Mouse (Mus musculus): ENCODE measurements at regions not wholly inside any gene's neighbourhood (a gene's known extent, or its start where the extent isn't known, plus 50 kb on each side); places are given as distances from the start of the nearest gene placed in this dataset.

DNA sequence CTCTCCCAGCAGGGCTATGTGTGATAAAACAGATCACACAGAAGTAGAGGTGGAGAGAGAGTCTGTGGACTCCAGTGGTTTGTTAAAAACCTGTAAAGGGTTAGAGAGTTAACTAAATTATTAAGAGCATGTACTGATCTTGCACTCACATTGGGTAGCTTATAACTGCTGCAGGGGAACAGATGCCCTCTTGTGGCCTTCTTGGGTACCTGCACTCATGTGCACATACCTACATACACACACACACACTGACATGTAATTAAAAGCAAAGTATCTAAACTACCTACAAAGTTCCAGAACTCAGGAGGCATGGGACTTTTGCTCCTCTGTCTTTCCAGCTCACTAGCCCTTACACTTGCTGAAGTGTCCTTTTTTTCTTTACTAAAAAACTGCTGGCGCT, 228.4 kb upstream of the Cxcr4 start:
- 81% methylated on average over 1 of the region's 1 CpGs for WGBS
- Histone ChIP-seq H3K36me3 (ENCODE audit: control insufficient read depth, insufficient read depth, low read length) (no peaks in the 10 kb centered on the region), H3K4me3 (replicated peaks; ENCODE audit: low read length) (no peak overlapping the region), H3K4me1 (ENCODE audit: control insufficient read depth, insufficient read depth, low read length) (no peaks in the 10 kb centered on the region), H3K27me3 (ENCODE audit: control insufficient read depth, insufficient read depth, low read length) (no peaks in the 10 kb centered on the region), H3K27ac (replicated peaks; ENCODE audit: low read depth, low read length) (no peak overlapping the region), H3K9me3 (ENCODE audit: control insufficient read depth, low read length) (peaks cover 4% of the 10 kb centered on the region; the same call in 1 of the 2 replicates), H3K4me2 (replicated peaks; ENCODE audit: low read depth, low read length, severe bottlenecking) (no peak overlapping the region), H3K9ac (ENCODE audit: low read depth, low read length, severe bottlenecking) (no peak overlapping the region)
- TF ChIP-seq POLR2A (IDR thresholded peaks at IDR 0.05; ENCODE audit: borderline replicate concordance, extremely low read depth, insufficient read depth, insufficient read length) = no peak
- ATAC-seq (ENCODE audit: low FRiP score, low read depth) (no peak), DNase-seq (ENCODE audit: low spot score) (no peak)

DNA sequence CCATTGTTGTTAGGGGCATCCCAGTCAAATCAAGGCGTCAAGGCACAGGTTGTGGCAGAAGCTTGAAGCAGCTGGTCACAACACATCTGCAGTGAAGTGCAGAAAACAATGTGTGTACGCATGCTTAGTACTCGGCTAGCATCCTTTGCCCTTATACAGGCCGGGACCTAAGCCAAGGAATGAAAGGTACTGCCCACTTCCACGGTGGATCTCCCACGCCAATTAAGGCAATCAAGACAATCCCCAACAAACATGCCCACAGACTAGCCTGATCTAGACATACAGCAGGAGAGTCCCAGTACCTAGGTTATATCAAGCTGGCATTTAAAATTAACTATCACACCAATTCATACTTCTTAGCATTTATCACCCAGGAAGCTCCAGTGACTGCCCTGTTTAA, 227.5 kb upstream of the Cxcr4 start:
- H3K27me3 ChIP-seq (ENCODE audit: control insufficient read depth, insufficient read depth, low read length) = no peaks in the 10 kb centered on the region
- TF ChIP-seq POLR2A (IDR thresholded peaks at IDR 0.05; ENCODE audit: borderline replicate concordance, extremely low read depth, insufficient read depth, insufficient read length) = no peak
- no peaks in the 10 kb centered on the region for H3K4me1 ChIP-seq (ENCODE audit: control insufficient read depth, insufficient read depth, low read length)
- no peak for ATAC-seq (ENCODE audit: low FRiP score, low read depth)
- peaks cover 4% of the 10 kb centered on the region; the same call in 1 of the 2 replicates for H3K9me3 ChIP-seq (ENCODE audit: control insufficient read depth, low read length)
- DNase-seq (ENCODE audit: low spot score) = no peak
- no peak overlapping the region for H3K4me3 ChIP-seq (replicated peaks; ENCODE audit: low read length)
- 89% methylated on average over 6 of the region's 6 CpGs for WGBS
- H3K4me2 ChIP-seq (replicated peaks; ENCODE audit: low read depth, low read length, severe bottlenecking) = no peak overlapping the region
- H3K36me3 ChIP-seq (ENCODE audit: control insufficient read depth, insufficient read depth, low read length) = no peaks in the 10 kb centered on the region
- H3K27ac ChIP-seq (replicated peaks; ENCODE audit: low read depth, low read length) = no peak overlapping the region
- no peak overlapping the region for H3K9ac ChIP-seq (ENCODE audit: low read depth, low read length, severe bottlenecking)

DNA sequence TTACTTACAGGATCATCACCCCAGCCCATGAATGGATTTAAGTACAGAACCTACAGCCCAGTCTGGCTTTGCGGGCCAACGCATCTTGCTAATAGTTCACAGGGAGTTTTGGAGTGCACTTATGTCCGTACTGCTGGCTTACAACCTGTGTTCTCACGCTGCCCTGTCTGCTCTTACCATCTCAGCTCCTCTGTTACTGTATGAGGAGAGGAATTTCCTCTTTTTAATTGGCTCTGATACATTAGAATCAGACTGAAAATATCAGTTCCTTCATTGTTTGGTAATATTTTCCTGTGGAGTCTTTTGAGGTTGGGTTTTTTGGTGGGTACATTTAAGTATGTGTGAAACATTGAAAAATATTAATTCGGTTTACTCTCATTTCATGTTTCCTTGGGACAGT, 221.3 kb upstream of the Cxcr4 start:
- 74% methylated on average over 5 of the region's 5 CpGs for WGBS

DNA sequence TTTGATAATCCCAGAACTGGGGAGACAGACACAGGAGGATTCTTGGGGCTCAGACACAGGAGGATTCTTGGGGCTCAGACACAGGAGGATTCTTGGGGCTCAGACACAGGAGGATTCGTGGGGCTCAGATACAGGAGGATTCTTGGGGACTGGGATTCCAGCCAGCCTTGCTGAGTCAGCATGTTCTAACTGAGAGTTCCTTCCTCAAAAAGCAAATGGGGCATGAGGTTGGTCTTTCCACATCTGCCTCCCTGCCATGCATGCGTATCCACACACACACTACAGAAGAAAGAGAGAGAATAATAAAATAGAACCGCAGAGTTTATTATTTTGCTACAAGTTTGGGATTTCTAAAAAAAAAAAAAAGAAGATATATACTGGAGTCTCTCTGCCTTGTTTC, 218.8 kb upstream of the Cxcr4 start:
- H3K27ac ChIP-seq (replicated peaks; ENCODE audit: low read depth, low read length) = no peak overlapping the region
- no peaks in the 10 kb centered on the region for H3K36me3 ChIP-seq (ENCODE audit: control insufficient read depth, insufficient read depth, low read length)
- no peak for DNase-seq (ENCODE audit: low spot score)
- ATAC-seq (ENCODE audit: low FRiP score, low read depth) = no peak
- no peak for TF ChIP-seq POLR2A (IDR thresholded peaks at IDR 0.05; ENCODE audit: borderline replicate concordance, extremely low read depth, insufficient read depth, insufficient read length)
- 79% methylated on average over 3 of the region's 3 CpGs for WGBS
- no peaks in the 10 kb centered on the region for H3K27me3 ChIP-seq (ENCODE audit: control insufficient read depth, insufficient read depth, low read length)
- H3K9ac ChIP-seq (ENCODE audit: low read depth, low read length, severe bottlenecking) = no peak overlapping the region
- no peaks in the 10 kb centered on the region for H3K4me1 ChIP-seq (ENCODE audit: control insufficient read depth, insufficient read depth, low read length)
- no peak overlapping the region for H3K4me2 ChIP-seq (replicated peaks; ENCODE audit: low read depth, low read length, severe bottlenecking)
- H3K4me3 ChIP-seq (replicated peaks; ENCODE audit: low read length) = no peak overlapping the region
- H3K9me3 ChIP-seq (ENCODE audit: control insufficient read depth, low read length) = no peaks in the 10 kb centered on the region

More for the DNA sequence above, 221.3 kb upstream of the Cxcr4 start:
- TF ChIP-seq POLR2A (IDR thresholded peaks at IDR 0.05; ENCODE audit: borderline replicate concordance, extremely low read depth, insufficient read depth, insufficient read length) = no peak
- Histone ChIP-seq H3K4me3 (replicated peaks; ENCODE audit: low read length) (no peak overlapping the region), H3K4me2 (replicated peaks; ENCODE audit: low read depth, low read length, severe bottlenecking) (no peak overlapping the region), H3K27ac (replicated peaks; ENCODE audit: low read depth, low read length) (no peak overlapping the region), H3K36me3 (ENCODE audit: control insufficient read depth, insufficient read depth, low read length) (no peaks in the 10 kb centered on the region), H3K9ac (ENCODE audit: low read depth, low read length, severe bottlenecking) (no peak overlapping the region), H3K4me1 (ENCODE audit: control insufficient read depth, insufficient read depth, low read length) (no peaks in the 10 kb centered on the region), H3K27me3 (ENCODE audit: control insufficient read depth, insufficient read depth, low read length) (no peaks in the 10 kb centered on the region), H3K9me3 (ENCODE audit: control insufficient read depth, low read length) (no peaks in the 10 kb centered on the region)
- ATAC-seq (ENCODE audit: low FRiP score, low read depth) = no peak
- DNase-seq (ENCODE audit: low spot score) = no peak

DNA sequence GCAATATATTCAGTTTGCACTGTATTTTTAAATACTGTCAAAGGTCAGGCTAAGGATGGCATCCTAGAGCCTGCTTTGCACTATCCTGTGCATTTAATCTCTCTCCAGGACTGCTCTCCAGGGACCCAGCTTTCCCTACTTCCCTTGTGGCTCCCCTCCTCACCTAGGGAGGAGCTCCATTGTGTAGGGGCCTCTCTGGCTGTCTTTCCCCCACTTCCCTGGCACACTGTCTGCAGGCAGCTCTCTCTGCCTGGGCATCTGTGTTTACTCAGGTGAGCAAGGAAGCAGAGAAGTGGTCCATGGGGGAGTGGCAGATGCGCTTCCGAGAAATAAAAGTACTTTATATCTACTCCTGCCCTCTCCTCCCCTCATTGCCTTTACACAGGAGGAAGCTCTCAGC, 218.0 kb upstream of the Cxcr4 start:
- 77% methylated on average over 2 of the region's 2 CpGs for WGBS
- no peak for ATAC-seq (ENCODE audit: low FRiP score, low read depth)

DNA sequence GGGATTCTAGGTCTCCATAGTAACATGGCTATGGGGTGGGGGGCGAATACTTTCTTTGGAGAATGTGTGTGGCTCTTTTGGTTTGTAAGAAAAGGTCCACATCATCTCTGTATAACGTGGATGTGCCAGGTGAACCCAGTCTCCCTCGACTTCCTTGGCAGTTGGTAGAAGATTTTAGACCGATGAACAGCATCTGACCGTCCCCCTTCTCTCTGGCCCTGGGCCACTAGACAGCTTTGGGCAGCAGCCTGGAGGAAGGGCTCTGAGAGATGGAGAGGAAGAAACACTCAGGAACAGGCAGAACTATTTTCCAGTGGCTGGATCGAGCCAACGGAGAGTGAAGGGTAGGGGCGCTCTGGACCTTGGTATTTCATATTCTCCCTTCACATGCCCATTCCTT, 217.5 kb upstream of the Cxcr4 start:
- no peak for TF ChIP-seq POLR2A (IDR thresholded peaks at IDR 0.05; ENCODE audit: borderline replicate concordance, extremely low read depth, insufficient read depth, insufficient read length)
- Histone ChIP-seq H3K36me3 (ENCODE audit: control insufficient read depth, insufficient read depth, low read length) (no peaks in the 10 kb centered on the region), H3K4me2 (replicated peaks; ENCODE audit: low read depth, low read length, severe bottlenecking) (no peak overlapping the region), H3K4me3 (replicated peaks; ENCODE audit: low read length) (no peak overlapping the region), H3K9me3 (ENCODE audit: control insufficient read depth, low read length) (no peaks in the 10 kb centered on the region), H3K9ac (ENCODE audit: low read depth, low read length, severe bottlenecking) (no peak overlapping the region), H3K27ac (replicated peaks; ENCODE audit: low read depth, low read length) (no peak overlapping the region), H3K27me3 (ENCODE audit: control insufficient read depth, insufficient read depth, low read length) (no peaks in the 10 kb centered on the region), H3K4me1 (ENCODE audit: control insufficient read depth, insufficient read depth, low read length) (no peaks in the 10 kb centered on the region)
- DNase-seq (ENCODE audit: low spot score) (no peak), ATAC-seq (ENCODE audit: low FRiP score, low read depth) (no peak)
- 95% methylated on average over 8 of the region's 8 CpGs for WGBS

More for the DNA sequence above, 218.0 kb upstream of the Cxcr4 start:
- H3K27ac ChIP-seq (replicated peaks; ENCODE audit: low read depth, low read length) = no peak overlapping the region
- no peak overlapping the region for H3K9ac ChIP-seq (ENCODE audit: low read depth, low read length, severe bottlenecking)
- H3K4me1 ChIP-seq (ENCODE audit: control insufficient read depth, insufficient read depth, low read length) = no peaks in the 10 kb centered on the region
- no peak for TF ChIP-seq POLR2A (IDR thresholded peaks at IDR 0.05; ENCODE audit: borderline replicate concordance, extremely low read depth, insufficient read depth, insufficient read length)
- no peak overlapping the region for H3K4me2 ChIP-seq (replicated peaks; ENCODE audit: low read depth, low read length, severe bottlenecking)
- no peaks in the 10 kb centered on the region for H3K9me3 ChIP-seq (ENCODE audit: control insufficient read depth, low read length)
- H3K36me3 ChIP-seq (ENCODE audit: control insufficient read depth, insufficient read depth, low read length) = no peaks in the 10 kb centered on the region
- DNase-seq (ENCODE audit: low spot score) = no peak
- no peak overlapping the region for H3K4me3 ChIP-seq (replicated peaks; ENCODE audit: low read length)
- H3K27me3 ChIP-seq (ENCODE audit: control insufficient read depth, insufficient read depth, low read length) = no peaks in the 10 kb centered on the region

Data from limb, embryonic 14.5 days (tissue).